Comparison of ENCODE assay signal across 8 mouse cellular contexts in the genomic region with DNA sequence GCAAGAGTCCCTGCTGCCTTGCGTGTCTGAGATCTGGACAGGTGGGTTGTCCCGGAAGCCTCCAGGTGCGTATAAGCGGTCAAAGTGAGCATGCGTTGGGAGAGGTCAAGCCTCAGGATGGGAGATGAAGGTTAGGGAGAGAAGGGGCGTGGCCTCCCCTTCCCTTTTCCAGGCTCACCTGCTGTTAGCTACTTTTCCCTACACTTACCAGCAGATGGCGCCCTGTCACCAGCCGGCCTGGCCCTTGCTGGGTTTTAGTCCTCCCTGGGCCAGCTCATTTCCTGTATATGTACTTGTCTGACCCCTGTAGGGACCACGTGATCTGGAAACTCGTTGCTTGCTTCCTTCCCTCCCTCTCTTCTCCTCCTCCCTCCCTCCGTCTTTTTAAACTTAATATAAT. TPM values are rescaled to one million over a fixed set of nuclear protein-coding genes. Genes with fewer than 3 reads are reported as not detected.
DNase-seq lines count a peak whose midpoint lies in the region; ATAC-seq lines count a peak whose summit lies in the region.

No protein-coding gene starts in this region.

- DNase-seq in NIH3T3 (ENCODE audit: low read depth): peak; percentile 89
- peak; percentile 90 to 92 for DNase-seq in cerebellum, postnatal 10 days
- DNase-seq in frontal cortex, postnatal 14 days (ENCODE audit: low spot score in 2 of 2): peak; percentile 45 to 59
- peak; percentile 69 to 76 for DNase-seq in layer of hippocampus, postnatal 14 days (ENCODE audit: low spot score in 2 of 2)
- peak; percentile 91 for DNase-seq in lung, postnatal 36 days
- DNase-seq in right cerebral cortex, adult 2 months (ENCODE audit: low spot score in 2 of 2): peak; percentile 75 to 82
- peak; percentile 45 for DNase-seq in urinary bladder, postnatal 10 days (ENCODE audit: low spot score)

- H3K4me2 ChIP-seq in hindbrain, embryonic 13.5 days: no peak overlapping the region

- H3K9me3 ChIP-seq in hindbrain, embryonic 13.5 days: no peaks in the 10 kb centered on the region

- WGBS in hindbrain, embryonic 13.5 days: 10% methylated on average over 11 of the region's 11 CpGs

- ATAC-seq in hindbrain, embryonic 13.5 days (ENCODE audit: low FRiP score): 0 out of 2 replicates have a peak, but pooled peaks have one; percentile 50

- no peak overlapping the region for H3K9ac ChIP-seq in hindbrain, embryonic 13.5 days

- no peak overlapping the region for H3K4me3 ChIP-seq in hindbrain, embryonic 13.5 days

- no peak overlapping the region for H3K27ac ChIP-seq in hindbrain, embryonic 13.5 days

- H3K36me3 ChIP-seq in hindbrain, embryonic 13.5 days: no peaks in the 10 kb centered on the region

- no peaks in the 10 kb centered on the region for H3K27me3 ChIP-seq in hindbrain, embryonic 13.5 days

- peaks cover 15% of the 10 kb centered on the region for H3K4me1 ChIP-seq in hindbrain, embryonic 13.5 days (replicated peaks)

RNA-seq across cellular contexts. Expression of gene Lrrc20, which starts 16.4 kb away (rescaled TPM):
- 15.3 and 16.1 TPM in 2 replicates for polyA plus RNA-seq in hindbrain, embryonic 13.5 days (2015; fragmentation: Nextera tagmentation; extraction: Ambion mirVana)
- 10 to 100 TPM; 18.7 to 21.6 TPM for total RNA-seq in layer of hippocampus, postnatal 14 days (2021)

RNA-seq across cellular contexts. Expression of gene Eif4ebp2, which starts 39.6 kb away (rescaled TPM):
- 66.3 and 66.4 TPM in 2 replicates for polyA plus RNA-seq in hindbrain, embryonic 13.5 days (2015; fragmentation: Nextera tagmentation; extraction: Ambion mirVana)
- total RNA-seq in layer of hippocampus, postnatal 14 days (2021): 10 to 100 TPM; 46.2 to 51.2 TPM
